Mouse (Mus musculus) neural tube, embryonic 12.5 days (tissue): ENCODE results near the gene Ttll6. TPM values are rescaled to one million over a fixed set of nuclear protein-coding genes. Genes with fewer than 3 reads are reported as not detected.

Experiments
- ATAC-seq: fragments of 200-750 bp; cut with Nextera tagmentation; 2 replicates; pipeline ENCODE4 v1.8.0; 2017; ENCODE audit warnings: low read depth, mild to moderate bottlenecking, moderate TSS enrichment, moderate library complexity; ENCODE audit not compliant: low FRiP score
- H3K27ac ChIP-seq: fragments of 300-500 bp; sonication (generic); 2 replicates; pipeline ENCODE4 v1.5.1; 2016
- H3K27me3 ChIP-seq: fragments of 300-500 bp; sonication (generic); replicated peaks from 2 replicates; pipeline ENCODE4 v1.6.1; 2016; ENCODE audit warnings: mild to moderate bottlenecking
- H3K36me3 ChIP-seq: fragments of 300-500 bp; sonication (generic); 2 replicates; pipeline ENCODE4 v1.6.1; 2016; ENCODE audit warnings: mild to moderate bottlenecking
- H3K4me1 ChIP-seq: fragments of 300-500 bp; sonication (generic); 2 replicates; pipeline ENCODE4 v1.6.1; 2016
- H3K4me2 ChIP-seq: fragments of 300-500 bp; sonication (generic); replicated peaks from 2 replicates; pipeline ENCODE4 v1.6.1; 2016; ENCODE audit warnings: mild to moderate bottlenecking
- H3K4me3 ChIP-seq: fragments of 300-500 bp; sonication (generic); 2 replicates; pipeline ENCODE4 v1.5.1; 2016
- H3K9ac ChIP-seq: fragments of 300-500 bp; sonication (generic); 2 replicates; pipeline ENCODE4 v1.6.1; 2016; ENCODE audit warnings: mild to moderate bottlenecking
- H3K9me3 ChIP-seq: fragments of 300-500 bp; sonication (generic); 2 replicates; pipeline ENCODE4 v1.6.1; 2016; ENCODE audit warnings: mild to moderate bottlenecking
- WGBS: fragments of 180-500 bp; shearing (Covaris S2); methylation state at CpG from one replicate; pipeline ENCODE4 v1.1.7; 2016; 5-methylcytosine and 5-hydroxymethylcytosine counted together
- polyA plus RNA-seq: library from polyadenylated mRNA; unstranded; fragments of >200 nt; fragmentation: Nextera tagmentation; extraction: Ambion mirVana; gene quantifications from 2 replicates; pipeline ENCODE4 v1.2.1, GENCODE M21; 2016

Gene Ttll6
- polyA plus RNA-seq, 1 experiment from 2014 or later, result not detected

GRCm38 (mm10) chr11:96170711-96171379 lies 37.3 kb downstream of the Ttll6 start:
- H3K9me3 ChIP-seq, result no peaks in the 10 kb centered on the region
- no peaks in the 10 kb centered on the region for H3K36me3 ChIP-seq
- peaks cover 97% of the 10 kb centered on the region for H3K27me3 ChIP-seq
- H3K9ac ChIP-seq, result no peak overlapping the region
- H3K27ac ChIP-seq, result no peak overlapping the region
- H3K4me2 ChIP-seq, result no peak overlapping the region
- no peak for ATAC-seq
- H3K4me1 ChIP-seq, result peaks cover 4% of the 10 kb centered on the region; the same call in 1 of the 2 replicates
- 2% methylated on average over 20 of the region's 20 CpGs for WGBS
- no peak overlapping the region for H3K4me3 ChIP-seq

GRCm38 (mm10) chr11:96171601-96172000 lies 38.0 kb downstream of the Ttll6 start:
- peaks cover 96% of the 10 kb centered on the region for H3K27me3 ChIP-seq
- H3K9ac ChIP-seq, result no peak overlapping the region
- H3K9me3 ChIP-seq, result no peaks in the 10 kb centered on the region
- H3K4me2 ChIP-seq, result no peak overlapping the region
- ATAC-seq, result no peak
- peaks cover 4% of the 10 kb centered on the region; the same call in 1 of the 2 replicates for H3K4me1 ChIP-seq
- no peaks in the 10 kb centered on the region for H3K36me3 ChIP-seq
- H3K4me3 ChIP-seq, result no peak overlapping the region
- 8% methylated on average over 3 of the region's 3 CpGs for WGBS
- H3K27ac ChIP-seq, result no peak overlapping the region

GRCm38 (mm10) chr11:96172511-96173287 lies 39.1 kb downstream of the Ttll6 start:
- H3K9ac ChIP-seq, result no peak overlapping the region
- peaks cover 92% of the 10 kb centered on the region for H3K27me3 ChIP-seq
- no peaks in the 10 kb centered on the region for H3K9me3 ChIP-seq
- no peak overlapping the region for H3K4me3 ChIP-seq
- ATAC-seq, result no peak
- no peak overlapping the region for H3K27ac ChIP-seq
- H3K36me3 ChIP-seq, result no peaks in the 10 kb centered on the region
- under 1% methylated on average over 25 of the region's 25 CpGs for WGBS
- H3K4me2 ChIP-seq, result no peak overlapping the region
- H3K4me1 ChIP-seq, result peaks cover 4% of the 10 kb centered on the region

GRCm38 (mm10) chr11:96173288-96173840 lies 39.8 kb downstream of the Ttll6 start:
- no peak overlapping the region for H3K4me2 ChIP-seq
- ATAC-seq, result no peak
- H3K27ac ChIP-seq, result no peak overlapping the region
- no peak overlapping the region for H3K9ac ChIP-seq
- 1% methylated on average over 16 of the region's 16 CpGs for WGBS
- H3K4me3 ChIP-seq, result no peak overlapping the region
- no peaks in the 10 kb centered on the region for H3K36me3 ChIP-seq
- H3K4me1 ChIP-seq, result peaks cover 4% of the 10 kb centered on the region
- H3K9me3 ChIP-seq, result no peaks in the 10 kb centered on the region
- H3K27me3 ChIP-seq, result peaks cover 93% of the 10 kb centered on the region

- WGBS, result under 1% methylated on average over 6 of the region's 6 CpGs
- Histone ChIP-seq H3K9me3 (no peaks in the 10 kb centered on the region), H3K4me3 (no peak overlapping the region), H3K9ac (no peak overlapping the region), H3K4me1 (peaks cover 4% of the 10 kb centered on the region), H3K36me3 (no peaks in the 10 kb centered on the region), H3K27me3 (peaks cover 92% of the 10 kb centered on the region), H3K4me2 (no peak overlapping the region), H3K27ac (no peak overlapping the region)
- no peak for ATAC-seq
Measured at GRCm38 (mm10) chr11:96174881-96175280, 41.3 kb downstream of the Ttll6 start.

- Histone ChIP-seq H3K9ac (no peak overlapping the region), H3K27ac (no peak overlapping the region), H3K36me3 (no peaks in the 10 kb centered on the region), H3K4me2 (no peak overlapping the region), H3K9me3 (no peaks in the 10 kb centered on the region), H3K4me3 (no peak overlapping the region), H3K4me1 (peaks cover 2% of the 10 kb centered on the region), H3K27me3 (peaks cover 92% of the 10 kb centered on the region)
- under 1% methylated on average over 17 of the region's 17 CpGs for WGBS
- no peak for ATAC-seq
Measured at GRCm38 (mm10) chr11:96175511-96175910, 41.9 kb downstream of the Ttll6 start.

- Histone ChIP-seq H3K27me3 (peaks cover 92% of the 10 kb centered on the region), H3K9ac (no peak overlapping the region), H3K36me3 (no peaks in the 10 kb centered on the region), H3K9me3 (no peaks in the 10 kb centered on the region), H3K4me3 (no peak overlapping the region), H3K27ac (no peak overlapping the region), H3K4me2 (no peak overlapping the region), H3K4me1 (no peaks in the 10 kb centered on the region; the same call in 1 of the 2 replicates)
- no peak for ATAC-seq
- WGBS, result 1% methylated on average over 9 of the region's 9 CpGs
Measured at GRCm38 (mm10) chr11:96175951-96176530, 42.5 kb downstream of the Ttll6 start.

GRCm38 (mm10) chr11:96176841-96177240 lies 43.3 kb downstream of the Ttll6 start:
- Histone ChIP-seq H3K27ac (no peak overlapping the region), H3K4me2 (no peak overlapping the region), H3K4me3 (no peak overlapping the region), H3K9me3 (no peaks in the 10 kb centered on the region), H3K36me3 (no peaks in the 10 kb centered on the region), H3K9ac (no peak overlapping the region), H3K4me1 (no peaks in the 10 kb centered on the region; the same call in 1 of the 2 replicates), H3K27me3 (peaks cover 92% of the 10 kb centered on the region)
- 2% methylated on average over 10 of the region's 10 CpGs for WGBS
- no peak for ATAC-seq

- H3K9ac ChIP-seq, result no peak overlapping the region
- H3K4me1 ChIP-seq, result no peaks in the 10 kb centered on the region; the same call in 1 of the 2 replicates
- peak overlapping the region; percentile 7 for H3K4me3 ChIP-seq
- no peak for ATAC-seq
- H3K4me2 ChIP-seq, result 0 out of 2 replicates have a peak overlapping the region, but pooled peaks have one; percentile 10
- H3K27ac ChIP-seq, result no peak overlapping the region
- H3K9me3 ChIP-seq, result 0 out of 2 replicates have a peak, but pooled peaks cover 3% of the 10 kb centered on the region
- under 1% methylated on average over 27 of the region's 27 CpGs for WGBS
- peaks cover 92% of the 10 kb centered on the region for H3K27me3 ChIP-seq
- H3K36me3 ChIP-seq, result no peaks in the 10 kb centered on the region
Measured at GRCm38 (mm10) chr11:96177546-96178174, 44.1 kb downstream of the Ttll6 start.

- WGBS, result under 1% methylated on average over 8 of the region's 8 CpGs
- H3K9me3 ChIP-seq, result 0 out of 2 replicates have a peak, but pooled peaks cover 8% of the 10 kb centered on the region
- H3K27me3 ChIP-seq, result peaks cover 92% of the 10 kb centered on the region
- H3K36me3 ChIP-seq, result no peaks in the 10 kb centered on the region
- no peak overlapping the region for H3K4me2 ChIP-seq
- no peak overlapping the region for H3K27ac ChIP-seq
- no peak for ATAC-seq
- H3K4me3 ChIP-seq, result no peak overlapping the region
- no peaks in the 10 kb centered on the region; the same call in 1 of the 2 replicates for H3K4me1 ChIP-seq
- no peak overlapping the region for H3K9ac ChIP-seq
Measured at GRCm38 (mm10) chr11:96178356-96178755, 44.8 kb downstream of the Ttll6 start.

GRCm38 (mm10) chr11:96178911-96179503 lies 45.4 kb downstream of the Ttll6 start:
- no peak for ATAC-seq
- WGBS, result under 1% methylated on average over 6 of the region's 6 CpGs
- no peaks in the 10 kb centered on the region; the same call in 1 of the 2 replicates for H3K4me1 ChIP-seq
- H3K27me3 ChIP-seq, result peaks cover 92% of the 10 kb centered on the region
- no peak overlapping the region for H3K4me2 ChIP-seq
- no peak overlapping the region for H3K9ac ChIP-seq
- no peak overlapping the region for H3K27ac ChIP-seq
- 0 out of 2 replicates have a peak, but pooled peaks cover 8% of the 10 kb centered on the region for H3K9me3 ChIP-seq
- H3K36me3 ChIP-seq, result no peaks in the 10 kb centered on the region
- no peak overlapping the region for H3K4me3 ChIP-seq
